Mouse (Mus musculus) MEL (cell line): ENCODE results near the gene Pip5k1c. TPM values are rescaled to one million over a fixed set of nuclear protein-coding genes. Genes with fewer than 3 reads are reported as not detected.

ENCODE experiments used
- DNase-seq: peaks from one replicate; pipeline ENCODE4 v3.0.0; 2011; ENCODE audit warnings: low read depth, low spot score
- H3K27ac ChIP-seq: 2 replicates; pipeline ENCODE4 v1.5.1; 2012; ENCODE audit warnings: low read depth, mild to moderate bottlenecking, control low read depth, low read length, moderate library complexity; ENCODE audit not compliant: control insufficient read depth
- H3K27me3 ChIP-seq, 2 experiments: fragments of 150-350 bp in 1 of 2; sonication (generic) in 1 of 2; 2 replicates each; pipeline ENCODE4 v1.6.1; 2012; ENCODE audit warnings: low read length in 2 of 2, mild to moderate bottlenecking in 2 of 2, improper control_type of control experiment in 1 of 2, moderate library complexity in 1 of 2; ENCODE audit not compliant: insufficient read depth in 2 of 2, control insufficient read depth in 1 of 2
- H3K36me3 ChIP-seq, 2 experiments: 2 replicates each; pipeline ENCODE4 v1.6.1; 2012 to 2014; ENCODE audit warnings: low read length in 2 of 2, improper control_type of control experiment in 1 of 2, inconsistent platforms in 1 of 2, mild to moderate bottlenecking in 1 of 2; ENCODE audit not compliant: insufficient read depth in 2 of 2, control insufficient read depth in 1 of 2
- H3K4me1 ChIP-seq, 2 experiments: fragments of 150-350 bp in 1 of 2; sonication (generic) in 1 of 2; 2 replicates each; pipeline ENCODE4 v1.6.1; 2012; ENCODE audit warnings: low read length in 2 of 2, improper control_type of control experiment in 1 of 2, mild to moderate bottlenecking in 1 of 2; ENCODE audit not compliant: insufficient read depth in 2 of 2, control insufficient read depth in 1 of 2
- H3K4me3 ChIP-seq, 2 experiments: fragments of 150-350 bp in 1 of 2; sonication (generic) in 1 of 2; 2 replicates each; pipeline ENCODE4 v1.5.1; 2012; ENCODE audit warnings: low read depth in 2 of 2, low read length in 2 of 2, mild to moderate bottlenecking in 2 of 2, moderate library complexity in 2 of 2, control low read depth in 1 of 2, improper control_type of control experiment in 1 of 2; ENCODE audit not compliant: control insufficient read depth in 1 of 2, insufficient read depth in 1 of 2
- H3K79me2 ChIP-seq: 2 replicates; pipeline ENCODE4 v1.6.1; 2012; ENCODE audit warnings: mild to moderate bottlenecking, low read length, moderate library complexity; ENCODE audit not compliant: control insufficient read depth, poor library complexity, insufficient read depth
- H3K9ac ChIP-seq: 2 replicates; pipeline ENCODE4 v1.6.1; 2012; ENCODE audit warnings: low read depth, mild to moderate bottlenecking, control low read depth, low read length, moderate library complexity; ENCODE audit not compliant: control insufficient read depth, poor library complexity, severe bottlenecking
- H3K9me3 ChIP-seq: fragments of 150-350 bp; sonication (generic); replicated peaks from 2 replicates; pipeline ENCODE4 v1.6.1; 2012; ENCODE audit warnings: mild to moderate bottlenecking, low read length, improper control_type of control experiment, moderate library complexity; ENCODE audit not compliant: insufficient read depth
- BHLHE40 ChIP-seq: IDR thresholded peaks from 2 replicates; pipeline ENCODE4 v1.6.1; 2012; ENCODE audit warnings: low read depth, mild to moderate bottlenecking, inconsistent platforms, low read length, improper control_type of control experiment, borderline replicate concordance
- CHD1 ChIP-seq: IDR thresholded peaks from 2 replicates; pipeline ENCODE4 v1.6.1; 2012; ENCODE audit warnings: low read depth, mild to moderate bottlenecking, inconsistent platforms, low read length, improper control_type of control experiment
- CHD2 ChIP-seq: IDR thresholded peaks from 2 replicates; pipeline ENCODE4 v1.6.1; 2011; ENCODE audit warnings: low read length, improper control_type of control experiment
- CTCF ChIP-seq, 3 experiments: IDR thresholded peaks in 2 of 3; conservative IDR thresholded peaks in 1 of 3; 2 replicates each; pipeline ENCODE4 v1.5.1; 2011 to 2012; ENCODE audit warnings: low read length in 3 of 3, low read depth in 2 of 3, mild to moderate bottlenecking in 2 of 3, improper control_type of control experiment in 1 of 3, inconsistent platforms in 1 of 3, mixed read lengths in 1 of 3, moderate library complexity in 1 of 3; ENCODE audit not compliant: control insufficient read depth in 1 of 3, insufficient read depth in 1 of 3, poor library complexity in 1 of 3, severe bottlenecking in 1 of 3
- E2F4 ChIP-seq: IDR thresholded peaks from 2 replicates; pipeline ENCODE4 v1.6.1; 2011; ENCODE audit warnings: low read depth, low read length, improper control_type of control experiment, borderline replicate concordance
- ELF1 ChIP-seq: IDR thresholded peaks from 2 replicates; pipeline ENCODE4 v1.6.1; 2014; ENCODE audit warnings: low read depth, mild to moderate bottlenecking, inconsistent platforms, low read length, improper control_type of control experiment, moderate library complexity
- EP300 ChIP-seq, 2 experiments: IDR thresholded peaks; 2 replicates each; pipeline ENCODE4 v1.6.1; 2011; ENCODE audit warnings: improper control_type of control experiment in 2 of 2, low read length in 2 of 2, low read depth in 1 of 2, mild to moderate bottlenecking in 1 of 2
- ETS1 ChIP-seq: IDR thresholded peaks from 2 replicates; pipeline ENCODE4 v1.6.1; 2012; ENCODE audit warnings: low read depth, mild to moderate bottlenecking, inconsistent platforms, low read length, improper control_type of control experiment, moderate library complexity
- GABPA ChIP-seq: IDR thresholded peaks from 2 replicates; pipeline ENCODE4 v1.6.1; 2012; ENCODE audit warnings: low read depth, mild to moderate bottlenecking, inconsistent platforms, low read length, improper control_type of control experiment, moderate library complexity
- GATA1 ChIP-seq: IDR thresholded peaks from 2 replicates; pipeline ENCODE4 v1.6.1; 2011; ENCODE audit warnings: low read depth, low read length, improper control_type of control experiment
- HCFC1 ChIP-seq: IDR thresholded peaks from 2 replicates; pipeline ENCODE4 v1.6.1; 2012; ENCODE audit warnings: low read depth, mild to moderate bottlenecking, inconsistent platforms, low read length, improper control_type of control experiment, moderate library complexity
- JUND ChIP-seq: IDR thresholded peaks from 2 replicates; pipeline ENCODE4 v1.6.1; 2011; ENCODE audit warnings: low read depth, mild to moderate bottlenecking, improper control_type of control experiment, low read length
- KAT2A ChIP-seq: conservative IDR thresholded peaks from 2 replicates; pipeline ENCODE4 v1.6.1; 2012; ENCODE audit warnings: low read depth, low read length, improper control_type of control experiment, inconsistent platforms
- MAFK ChIP-seq: IDR thresholded peaks from 2 replicates; pipeline ENCODE4 v1.6.1; 2011; ENCODE audit warnings: low read depth, mild to moderate bottlenecking, low read length, improper control_type of control experiment, borderline replicate concordance
- MAZ ChIP-seq: IDR thresholded peaks from 2 replicates; pipeline ENCODE4 v1.6.1; 2012; ENCODE audit warnings: low read depth, mild to moderate bottlenecking, inconsistent platforms, low read length, improper control_type of control experiment
- MEF2A ChIP-seq: IDR thresholded peaks from 2 replicates; pipeline ENCODE4 v1.6.1; 2014; ENCODE audit warnings: low read depth, mild to moderate bottlenecking, inconsistent platforms, low read length, improper control_type of control experiment; ENCODE audit not compliant: poor library complexity, insufficient replicate concordance, severe bottlenecking; ENCODE audit errors: extremely low read depth
- MXI1 ChIP-seq: IDR thresholded peaks from 2 replicates; pipeline ENCODE4 v1.6.1; 2011; ENCODE audit warnings: mild to moderate bottlenecking, low read depth, low read length, improper control_type of control experiment
- MYB ChIP-seq: IDR thresholded peaks from 2 replicates; pipeline ENCODE4 v1.6.1; 2011; ENCODE audit warnings: mild to moderate bottlenecking, low read depth, low read length, improper control_type of control experiment
- MYC ChIP-seq: IDR thresholded peaks from 2 replicates; pipeline ENCODE4 v1.6.1; 2011; ENCODE audit warnings: low read depth, mild to moderate bottlenecking, low read length, improper control_type of control experiment, moderate library complexity
- NELFE ChIP-seq: IDR thresholded peaks from 2 replicates; pipeline ENCODE4 v1.6.1; 2011; ENCODE audit warnings: low read depth, low read length, improper control_type of control experiment
- NRF1 ChIP-seq: IDR thresholded peaks from 2 replicates; pipeline ENCODE4 v1.6.1; 2014; ENCODE audit warnings: low read depth, mild to moderate bottlenecking, inconsistent platforms, low read length, improper control_type of control experiment, moderate library complexity; ENCODE audit not compliant: poor library complexity, insufficient read depth, severe bottlenecking
- POLR2A ChIP-seq, 2 experiments: IDR thresholded peaks; 2 replicates each; pipeline ENCODE4 v1.6.1; 2011 to 2012; ENCODE audit warnings: low read length in 2 of 2, mild to moderate bottlenecking in 2 of 2, control low read depth in 1 of 2, improper control_type of control experiment in 1 of 2, low read depth in 1 of 2, moderate library complexity in 1 of 2; ENCODE audit not compliant: control insufficient read depth in 1 of 2, insufficient read depth in 1 of 2, poor library complexity in 1 of 2
- POLR2AphosphoS2 ChIP-seq: IDR thresholded peaks from 2 replicates; pipeline ENCODE4 v1.6.1; 2011; ENCODE audit warnings: low read length, improper control_type of control experiment
- POLR2AphosphoS5 ChIP-seq: IDR thresholded peaks from 2 replicates; pipeline ENCODE4 v1.6.1; 2012; ENCODE audit warnings: low read depth, borderline replicate concordance, mild to moderate bottlenecking, inconsistent platforms, low read length, moderate library complexity, mixed read lengths
- RAD21 ChIP-seq: IDR thresholded peaks from 2 replicates; pipeline ENCODE4 v1.6.1; 2011; ENCODE audit warnings: mild to moderate bottlenecking, low read depth, low read length, improper control_type of control experiment
- RCOR1 ChIP-seq: IDR thresholded peaks from 2 replicates; pipeline ENCODE4 v1.6.1; 2012; ENCODE audit warnings: low read depth, mild to moderate bottlenecking, inconsistent platforms, low read length, improper control_type of control experiment
- SIN3A ChIP-seq: IDR thresholded peaks from 2 replicates; pipeline ENCODE4 v1.6.1; 2012; ENCODE audit warnings: low read length, improper control_type of control experiment, inconsistent platforms
- SMC3 ChIP-seq: IDR thresholded peaks from 2 replicates; pipeline ENCODE4 v1.6.1; 2011; ENCODE audit warnings: low read depth, low read length, improper control_type of control experiment
- TAL1 ChIP-seq: IDR thresholded peaks from 2 replicates; pipeline ENCODE4 v1.6.1; 2012; ENCODE audit warnings: mild to moderate bottlenecking, inconsistent platforms, low read length, moderate library complexity, mixed read lengths
- TBP ChIP-seq: IDR thresholded peaks from 2 replicates; pipeline ENCODE4 v1.8.0; 2011; ENCODE audit warnings: low read depth, low read length, improper control_type of control experiment
- TCF12 ChIP-seq: IDR thresholded peaks from 2 replicates; pipeline ENCODE4 v1.6.1; 2014; ENCODE audit warnings: low read depth, mild to moderate bottlenecking, inconsistent platforms, low read length, improper control_type of control experiment, moderate library complexity
- USF1 ChIP-seq: IDR thresholded peaks from 2 replicates; pipeline ENCODE4 v1.6.1; 2014; ENCODE audit warnings: low read depth, mild to moderate bottlenecking, inconsistent platforms, low read length, improper control_type of control experiment, moderate library complexity
- USF2 ChIP-seq, 2 experiments: IDR thresholded peaks; 2 replicates each; pipeline ENCODE4 v1.6.1; 2011 to 2012; ENCODE audit warnings: improper control_type of control experiment in 2 of 2, low read length in 2 of 2, borderline replicate concordance in 1 of 2, inconsistent platforms in 1 of 2, low read depth in 1 of 2, mild to moderate bottlenecking in 1 of 2; ENCODE audit not compliant: insufficient read depth in 1 of 2
- ZC3H11A ChIP-seq: IDR thresholded peaks from 2 replicates; pipeline ENCODE4 v1.6.1; 2012; ENCODE audit warnings: low read depth, mild to moderate bottlenecking, inconsistent platforms, low read length, improper control_type of control experiment
- ZKSCAN1 ChIP-seq: IDR thresholded peaks from 2 replicates; pipeline ENCODE4 v1.6.1; 2012; ENCODE audit warnings: low read depth, mild to moderate bottlenecking, inconsistent platforms, low read length, improper control_type of control experiment, moderate library complexity
- ZMIZ1 ChIP-seq: IDR thresholded peaks from 2 replicates; pipeline ENCODE4 v1.6.1; 2012; ENCODE audit warnings: low read depth, mild to moderate bottlenecking, inconsistent platforms, low read length, improper control_type of control experiment, moderate library complexity
- ZNF384 ChIP-seq: IDR thresholded peaks from 2 replicates; pipeline ENCODE4 v1.6.1; 2012; ENCODE audit warnings: low read depth, mild to moderate bottlenecking, inconsistent platforms, low read length, improper control_type of control experiment
- polyA plus RNA-seq, 2 experiments: library from polyadenylated mRNA; stranded (reverse) in 1 of 2; unstranded in 1 of 2; fragments of >175 nt in 1 of 2; fragments of >200 nt in 1 of 2; gene quantifications; 2 replicates each; pipeline versions ENCODE4 v1.2.1 to v1.2.4; 2012; ENCODE audit warnings: low replicate concordance in 2 of 2, low read depth in 1 of 2; ENCODE audit not compliant: insufficient read length in 2 of 2, insufficient read depth in 1 of 2, missing spikeins in 1 of 2
- total RNA-seq: library from RNA; depleted of rRNA; stranded (reverse); fragments of 300-350 nt; gene quantifications from 2 replicates; pipeline ENCODE4 v1.2.3, GENCODE M21; 2012

Gene Pip5k1c
- total and polyA plus RNA-seq, 3 experiments: 14.4 to 40.5 TPM; not detected in 1

- peaks cover 9 to 21% of the 10 kb centered on the region in 2 experiments for H3K4me1 ChIP-seq
- H3K27ac ChIP-seq: no peak overlapping the region
- no peak overlapping the region for H3K9ac ChIP-seq
- no peak overlapping the region for H3K4me3 ChIP-seq
- no peaks in the 10 kb centered on the region for H3K79me2 ChIP-seq
- H3K9me3 ChIP-seq: no peaks in the 10 kb centered on the region
- no peaks in the 10 kb centered on the region for H3K27me3 ChIP-seq
- DNase-seq: peak; percentile 83
- peaks cover 0 to 16% of the 10 kb centered on the region in 2 experiments; a peak in 2 of 4 replicates for H3K36me3 ChIP-seq
- TF ChIP-seq E2F4 (no peak), SMC3 (peak; percentile 57), CHD2 (no peak), POLR2A (IDR thresholded peaks at IDR 0.05; ENCODE audit: control insufficient read depth in 1 of 2, insufficient read depth in 1 of 2, low read depth in 1 of 2, low read length in 2 of 2, poor library complexity in 1 of 2) (no peak), USF1 (no peak), RCOR1 (peak; percentile 38; the same call in 1 of the 2 replicates), RAD21 (peak; percentile 54), ZC3H11A (peak; percentile 14; the same call in 1 of the 2 replicates), POLR2AphosphoS2 (no peak), MEF2A (no peak), SIN3A (no peak; the same call in 1 of the 2 replicates), ETS1 (no peak), JUND (no peak), MYC (no peak), MAZ (no peak), EP300 (IDR thresholded peaks at IDR 0.05; ENCODE audit: low read depth in 1 of 2, low read length in 2 of 2) (no peak), ZNF384 (no peak), MXI1 (no peak), TAL1 (peak; percentile 25; the same call in 1 of the 2 replicates), KAT2A (no peak), GATA1 (no peak), MAFK (no peak), NRF1 (peak; percentile 47; the same call in 1 of the 2 replicates), GABPA (no peak), HCFC1 (no peak), TCF12 (no peak), CHD1 (no peak), POLR2AphosphoS5 (no peak), CTCF (IDR thresholded peaks at IDR 0.05 in 2 of 3, conservative IDR thresholded peaks at IDR 0.05 in 1 of 3; ENCODE audit: control insufficient read depth in 1 of 3, insufficient read depth in 1 of 3, low read depth in 2 of 3, low read length in 3 of 3, poor library complexity in 1 of 3, severe bottlenecking in 1 of 3) (peak; percentile 86 to 100 (median 87)), ZKSCAN1 (no peak), ELF1 (no peak), ZMIZ1 (no peak), USF2 (IDR thresholded peaks at IDR 0.05; ENCODE audit: borderline replicate concordance in 1 of 2, insufficient read depth in 1 of 2, low read depth in 1 of 2, low read length in 2 of 2) (no peak), TBP (no peak), MYB (no peak), BHLHE40 (no peak; the same call in 1 of the 2 replicates), NELFE (no peak)
Observed at GRCm38 (mm10) chr10:81287513-81288157, 5.1 kb upstream of the Pip5k1c start.
